In genomic region chr4:115825271-115825670, GRCm38 (mm10) we compare ENCODE assay signal across 31 mouse cellular contexts. TPM values are rescaled to one million over a fixed set of nuclear protein-coding genes. Genes with fewer than 3 reads are reported as not detected.
DNase-seq lines count a peak whose midpoint lies in the region; ATAC-seq and TF ChIP-seq lines count a peak whose summit lies in the region.
"Had no signal": no experiment of that assay in that cellular context is flagged by ENCODE, and none has a peak within 500 bp of the region (broad histone marks: within the 10 kb centered on the region; RNA-seq: fewer than 3 reads in every experiment).

No protein-coding gene starts in this region.

- H3K9me3 ChIP-seq in liver, embryonic 13.5 days (replicated peaks), result no peaks in the 10 kb centered on the region
- H3K9me3 ChIP-seq in liver, embryonic 11.5 days (ENCODE audit: control insufficient read depth, low read length), result no peaks in the 10 kb centered on the region
- H3K9me3 ChIP-seq: embryonic facial prominence, embryonic 12.5 days; forebrain, embryonic 13.5 days; G1E; heart, embryonic 15.5 days; hindbrain, embryonic 13.5 days; intestine, embryonic 15.5 days had no signal

- no peak overlapping the region for H3K4me2 ChIP-seq in liver, embryonic 13.5 days
- no peak overlapping the region for H3K4me2 ChIP-seq in liver, embryonic 11.5 days
- H3K4me2 ChIP-seq: embryonic facial prominence, embryonic 12.5 days; forebrain, embryonic 13.5 days; heart, embryonic 11.5 days; heart, embryonic 15.5 days; hindbrain, embryonic 13.5 days; intestine, embryonic 15.5 days had no signal

- 33% methylated on average over 2 of the region's 2 CpGs for WGBS in liver, embryonic 13.5 days (ENCODE audit: insufficient replicate concordance)
- 41% methylated on average over 2 of the region's 2 CpGs for WGBS in liver, embryonic 11.5 days

- no peak for ATAC-seq in liver, embryonic 13.5 days (ENCODE audit: low read depth)
- ATAC-seq in liver, embryonic 11.5 days (replicated peaks; ENCODE audit: low FRiP score), result no peak
- peak; percentile 49 for ATAC-seq in megakaryocyte, adult 5-6 weeks (ENCODE audit: poor library complexity, severe bottlenecking)
- ATAC-seq: activated CD4-positive, CD25-positive, alpha-beta regulatory T cell, adult 4 months; CD4-positive, CD25-positive, alpha-beta regulatory T cell, adult 4 months; forebrain, embryonic 13.5 days; forebrain, postnatal 0 days; hindbrain, postnatal 0 days; intestine, embryonic 15.5 days; Patski had no signal

- H3K9ac ChIP-seq in liver, embryonic 13.5 days, result no peak overlapping the region
- no peak overlapping the region for H3K9ac ChIP-seq in liver, embryonic 11.5 days (ENCODE audit: low read depth, low read length)
- H3K9ac ChIP-seq: embryonic facial prominence, embryonic 12.5 days; forebrain, embryonic 13.5 days; forebrain, postnatal 0 days; heart, embryonic 15.5 days; hindbrain, embryonic 13.5 days; intestine, embryonic 15.5 days had no signal

- no peaks in the 10 kb centered on the region for H3K27me3 ChIP-seq in liver, embryonic 13.5 days
- H3K27me3 ChIP-seq in liver, embryonic 11.5 days (replicated peaks; ENCODE audit: control insufficient read depth, insufficient read depth, low read length), result no peaks in the 10 kb centered on the region
- H3K27me3 ChIP-seq: heart, embryonic 15.5 days; intestine, embryonic 15.5 days; Patski had no signal

- H3K4me3 ChIP-seq in liver, embryonic 13.5 days (replicated peaks), result no peak overlapping the region
- H3K4me3 ChIP-seq in liver, embryonic 11.5 days (ENCODE audit: low read depth, low read length), result no peak overlapping the region
- H3K4me3 ChIP-seq in bone marrow macrophage, adult 2 months (ENCODE audit: insufficient read depth, low read length), result no peak overlapping the region
- H3K4me3 ChIP-seq: embryonic facial prominence, embryonic 12.5 days; forebrain, embryonic 13.5 days; heart, embryonic 15.5 days; hindbrain, embryonic 13.5 days; intestine, embryonic 15.5 days had no signal

- no peak for TF ChIP-seq CTCF in bone marrow macrophage, adult 2 months (IDR thresholded peaks at IDR 0.05; ENCODE audit: low read depth, low read length)

- no peaks in the 10 kb centered on the region for H3K36me3 ChIP-seq in liver, embryonic 13.5 days
- no peaks in the 10 kb centered on the region for H3K36me3 ChIP-seq in liver, embryonic 11.5 days (ENCODE audit: control insufficient read depth, insufficient read depth, low read length)
- H3K36me3 ChIP-seq: embryonic facial prominence, embryonic 12.5 days; heart, embryonic 15.5 days; intestine, embryonic 15.5 days had no signal

- no peak for DNase-seq in liver, embryonic 13.5 days
- no peak for DNase-seq in liver, embryonic 11.5 days (ENCODE audit: low spot score)
- no peak for DNase-seq in right cerebral cortex, adult 2 months (ENCODE audit: low spot score in 2 of 2)
- no peak for DNase-seq in embryo, embryonic 9.5 days (ENCODE audit: extremely low spot score)
- DNase-seq in lung, postnatal 25 days (ENCODE audit: low spot score), result no peak
- DNase-seq: adrenal gland, postnatal 14 days; B cell, adult 2 months; cerebellum, adult 18-20 months; cerebellum, postnatal 10 days; embryo, embryonic 11 days; forebrain, postnatal 0 days; gastrocnemius, postnatal 14 days; heart, adult 18-20 months; heart, postnatal 14 days had no signal

- H3K27ac ChIP-seq in liver, embryonic 13.5 days, result 0 out of 2 replicates have a peak overlapping the region, but pooled peaks have one; percentile 72
- H3K27ac ChIP-seq in liver, embryonic 11.5 days (ENCODE audit: low read depth, low read length), result no peak overlapping the region
- peak overlapping the region; percentile 96 for H3K27ac ChIP-seq in bone marrow macrophage, adult 2 months (ENCODE audit: insufficient read depth, low read depth, low read length)
- H3K27ac ChIP-seq: embryonic facial prominence, embryonic 12.5 days; forebrain, embryonic 13.5 days; heart, embryonic 15.5 days; hindbrain, embryonic 13.5 days; hindbrain, postnatal 0 days; intestine, embryonic 15.5 days had no signal

- peaks cover 83% of the 10 kb centered on the region for H3K4me1 ChIP-seq in liver, embryonic 13.5 days (replicated peaks)
- peaks cover 52% of the 10 kb centered on the region for H3K4me1 ChIP-seq in liver, embryonic 11.5 days (replicated peaks; ENCODE audit: control insufficient read depth, insufficient read depth, low read length)
- H3K4me1 ChIP-seq in bone marrow macrophage, adult 2 months (ENCODE audit: control insufficient read depth, insufficient read depth, low read length), result peaks cover 71% of the 10 kb centered on the region

- TF ChIP-seq POLR2A in bone marrow macrophage, adult 2 months (IDR thresholded peaks at IDR 0.05; ENCODE audit: borderline replicate concordance, low read depth, low read length), result no peak

RNA-seq across cellular contexts. Expression of gene Mob3c, which starts 2.6 kb away (rescaled TPM):
- 6.7 TPM in 2 replicates for polyA plus RNA-seq in liver, embryonic 13.5 days (2015; fragmentation: Nextera tagmentation; extraction: Ambion mirVana)
- polyA plus RNA-seq in liver, embryonic 11.5 days (2014; fragmentation: Nextera tagmentation; extraction: Ambion mirVana), result 9.7 and 9.8 TPM in 2 replicates
- 25.3 and 27.5 TPM in 2 replicates for polyA plus RNA-seq in bone marrow macrophage, adult 2 months (2012; ENCODE audit: insufficient read depth, insufficient read length, missing spikeins)
- 6.2 and 8.3 TPM in 2 replicates for total RNA-seq in megakaryocyte, adult 5-6 weeks (2015)
- total RNA-seq in megakaryocyte, adult 5-6 weeks (2017), result 9.6 and 10.2 TPM in 2 replicates

RNA-seq across cellular contexts. Expression of gene Mknk1, which starts 13.7 kb away (rescaled TPM):
- polyA plus RNA-seq in liver, embryonic 13.5 days (2015; fragmentation: Nextera tagmentation; extraction: Ambion mirVana), result 32.1 and 40.2 TPM in 2 replicates
- polyA plus RNA-seq in liver, embryonic 11.5 days (2014; fragmentation: Nextera tagmentation; extraction: Ambion mirVana), result 43.8 and 46.9 TPM in 2 replicates
- polyA plus RNA-seq in bone marrow macrophage, adult 2 months (2012; ENCODE audit: insufficient read depth, insufficient read length, missing spikeins), result 138 and 149 TPM in 2 replicates
- 45.8 and 48.6 TPM in 2 replicates for total RNA-seq in megakaryocyte, adult 5-6 weeks (2015)
- total RNA-seq in megakaryocyte, adult 5-6 weeks (2017), result 103 and 116 TPM in 2 replicates

RNA-seq across cellular contexts. Expression of gene Atpaf1, which starts 40.7 kb away (rescaled TPM):
- polyA plus RNA-seq in liver, embryonic 13.5 days (2015; fragmentation: Nextera tagmentation; extraction: Ambion mirVana), result 19.5 and 20.7 TPM in 2 replicates
- 42.1 and 48.7 TPM in 2 replicates for polyA plus RNA-seq in liver, embryonic 11.5 days (2014; fragmentation: Nextera tagmentation; extraction: Ambion mirVana)
- polyA plus RNA-seq in bone marrow macrophage, adult 2 months (2012; ENCODE audit: insufficient read depth, insufficient read length, missing spikeins), result 15.4 and 17.3 TPM in 2 replicates
- total RNA-seq in megakaryocyte, adult 5-6 weeks (2015), result 14.4 and 21.8 TPM in 2 replicates
- total RNA-seq in megakaryocyte, adult 5-6 weeks (2017), result 5.8 and 7.5 TPM in 2 replicates

RNA-seq across cellular contexts. Expression of gene Tex38, which starts 44.5 kb away (rescaled TPM):
- not detected in 2 replicates for polyA plus RNA-seq in liver, embryonic 13.5 days (2015; fragmentation: Nextera tagmentation; extraction: Ambion mirVana)
- polyA plus RNA-seq in liver, embryonic 11.5 days (2014; fragmentation: Nextera tagmentation; extraction: Ambion mirVana), result 0.22 TPM in 1 of 2 replicates, not detected in the other
- polyA plus RNA-seq in bone marrow macrophage, adult 2 months (2012; ENCODE audit: insufficient read depth, insufficient read length, missing spikeins), result not detected in 2 replicates
- not detected in 2 replicates for total RNA-seq in megakaryocyte, adult 5-6 weeks (2015)
- not detected in 2 replicates for total RNA-seq in megakaryocyte, adult 5-6 weeks (2017)
- total RNA-seq: G1E; hematopoietic stem cell, adult 5-6 weeks; hindbrain, postnatal 0 days had no signal
- polyA plus RNA-seq: forebrain, embryonic 13.5 days; G1E; heart, embryonic 15.5 days had no signal

RNA-seq across cellular contexts. Expression of gene Kncn, which starts 58.9 kb away (rescaled TPM):
- not detected in 2 replicates for polyA plus RNA-seq in liver, embryonic 13.5 days (2015; fragmentation: Nextera tagmentation; extraction: Ambion mirVana)
- not detected in 2 replicates for polyA plus RNA-seq in liver, embryonic 11.5 days (2014; fragmentation: Nextera tagmentation; extraction: Ambion mirVana)
- not detected in 2 replicates for polyA plus RNA-seq in bone marrow macrophage, adult 2 months (2012; ENCODE audit: insufficient read depth, insufficient read length, missing spikeins)
- not detected in 2 replicates for total RNA-seq in megakaryocyte, adult 5-6 weeks (2015)
- not detected in 2 replicates for total RNA-seq in megakaryocyte, adult 5-6 weeks (2017)
- total RNA-seq: adrenal gland, adult 18-20 months; adrenal gland, postnatal 14 days; common myeloid progenitor, adult 5-6 weeks; G1E; gastrocnemius, adult 18-20 months; gastrocnemius, postnatal 14 days; heart, adult 18-20 months; heart, postnatal 14 days; hematopoietic stem cell, adult 5-6 weeks; hindbrain, postnatal 0 days had no signal
- polyA plus RNA-seq: activated CD4-positive, CD25-positive, alpha-beta regulatory T cell, adult 4 months; CD4-positive, CD25-positive, alpha-beta regulatory T cell, adult 4 months; embryonic facial prominence, embryonic 12.5 days; forebrain, embryonic 13.5 days; G1E; heart, embryonic 11.5 days; heart, embryonic 15.5 days; hindbrain, embryonic 13.5 days; intestine, embryonic 15.5 days; Patski had no signal
